Mouse (Mus musculus): Measurements from ENCODE around the gene Olfr1066.

GRCm38 (mm10) chr2:86460434-86460833 lies 4.4 kb upstream of the Olfr1066 start:
- no peak for TF ChIP-seq CTCF (IDR thresholded peaks at IDR 0.05; ENCODE audit: extremely low read depth, insufficient read depth, insufficient read length, insufficient replicate concordance)
- no peak for TF ChIP-seq POLR2A (IDR thresholded peaks at IDR 0.05; ENCODE audit: low read depth, low read length)
